Mouse (Mus musculus): ENCODE measurements around the gene Camta2. TPM values are rescaled to one million over a fixed set of nuclear protein-coding genes. Genes with fewer than 3 reads are reported as not detected.

Camta2 gene
- polyA plus RNA-seq, 1 experiment from 2014 or later = 24.2 TPM

DNA sequence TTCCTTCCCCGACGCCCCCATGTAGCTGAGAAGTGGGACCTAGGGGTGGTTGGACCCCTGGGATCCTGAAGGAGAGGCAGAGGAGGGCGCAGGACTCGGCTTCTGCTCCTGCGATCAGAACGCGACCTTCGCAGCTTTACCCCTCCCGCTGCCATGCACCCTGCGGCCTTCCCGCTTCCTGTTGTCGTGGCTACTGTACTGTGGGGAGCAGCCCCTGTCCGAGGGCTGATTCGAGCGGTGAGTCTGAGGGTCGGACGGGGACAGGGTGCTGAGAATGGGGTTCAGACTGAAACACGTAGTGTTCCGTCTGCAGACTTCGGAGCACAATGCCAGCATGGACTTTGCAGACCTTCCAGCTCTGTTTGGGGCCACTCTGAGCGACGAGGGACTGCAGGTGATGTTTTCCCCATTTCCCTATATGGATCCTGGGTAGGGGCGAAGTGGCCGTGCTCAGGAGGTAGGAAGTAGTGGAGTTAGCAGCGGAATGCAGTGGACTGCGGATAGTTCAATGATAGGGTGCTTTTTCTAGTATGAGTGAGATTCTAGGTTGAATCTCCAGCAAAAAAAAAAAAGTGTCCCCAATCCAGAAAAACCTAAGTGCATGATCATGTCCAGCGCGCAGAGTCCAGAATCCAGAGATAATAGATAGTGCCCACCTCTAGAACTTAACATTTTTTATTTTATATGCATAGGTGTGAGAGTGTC, 40.0 kb downstream of the Camta2 start:
- 4% methylated on average over 28 of the region's 28 CpGs for WGBS

DNA sequence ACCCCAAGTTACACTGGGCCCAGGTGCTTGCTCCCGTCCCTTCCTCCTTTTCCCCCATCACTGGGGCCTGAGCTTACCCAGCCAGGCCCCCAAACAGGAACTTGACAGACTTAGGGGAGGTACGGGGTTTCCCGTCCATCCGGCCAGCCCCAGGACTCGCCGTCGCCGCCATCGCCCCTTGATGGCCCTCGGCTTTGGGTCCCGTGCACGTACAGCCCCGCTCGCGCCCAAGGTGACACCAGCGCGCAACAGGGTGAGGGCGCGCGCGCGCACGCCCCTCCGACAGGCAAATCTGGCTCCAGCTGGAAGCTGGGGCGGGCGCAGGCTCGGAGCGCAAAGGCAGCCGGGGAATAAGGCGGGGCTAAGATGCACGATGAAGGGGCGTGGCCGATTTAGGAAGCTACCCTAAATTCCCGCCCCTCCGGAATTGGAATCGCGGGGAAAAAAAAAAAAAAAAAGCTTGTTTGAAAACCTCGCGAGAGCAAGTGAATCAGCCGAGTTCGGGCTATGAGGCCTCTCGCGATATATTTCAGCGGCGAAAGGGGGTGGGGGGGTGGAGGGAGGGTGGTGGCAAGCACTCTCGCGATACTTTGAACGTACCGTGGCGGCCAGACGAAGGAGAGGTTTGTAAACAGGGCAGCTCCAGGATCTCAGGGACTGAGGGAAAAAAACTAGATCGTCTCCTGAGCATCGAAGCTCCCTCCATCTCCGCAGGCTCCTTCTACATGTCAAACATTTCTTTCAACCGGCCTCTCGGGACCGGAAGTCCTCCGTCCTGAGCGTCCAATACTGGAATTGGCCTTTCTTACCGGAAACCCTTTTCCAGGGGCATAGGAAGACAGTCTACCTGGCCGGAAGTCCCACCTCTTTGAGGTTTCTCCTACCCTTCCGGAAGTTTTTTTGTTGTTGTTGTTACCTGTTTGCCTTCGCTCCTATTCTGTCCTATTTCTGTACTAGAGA, 40.9 kb downstream of the Camta2 start, which contains the start of the genes Rnf167 and Slc25a11:
Gene Rnf167 (plus strand): TSS at position 545 of the 960 bp plus-strand sequence.
Gene Slc25a11 (minus strand): TSS at position 789 of the 960 bp plus-strand sequence.
- H3K4me2 ChIP-seq (replicated peaks) = peak within 1 kb of the TSS; percentile 100
- H3K27me3 ChIP-seq (ENCODE audit: control insufficient read depth, insufficient read depth, low read length) = no peaks in the 10 kb centered on the region
- ATAC-seq (ENCODE audit: low FRiP score) (peak; percentile 89), DNase-seq (ENCODE audit: low spot score) (peak; percentile 100)
- no peaks in the 10 kb centered on the region for H3K9me3 ChIP-seq (ENCODE audit: control insufficient read depth, low read length)
- peak within 1 kb of the TSS; percentile 94 for H3K9ac ChIP-seq
- peak within 1 kb of the TSS; percentile 91 for H3K27ac ChIP-seq
- H3K36me3 ChIP-seq (replicated peaks; ENCODE audit: control insufficient read depth, insufficient read depth) = peaks cover 68% of the 10 kb centered on the region
- under 1% methylated on average over 63 of the region's 63 CpGs for WGBS
- peak within 1 kb of the TSS; percentile 74 for H3K4me3 ChIP-seq (replicated peaks; ENCODE audit: low read length)
- peaks cover 24% of the 10 kb centered on the region for H3K4me1 ChIP-seq (replicated peaks; ENCODE audit: control insufficient read depth, insufficient read depth, low read length)

More for the DNA sequence above, 40.0 kb downstream of the Camta2 start:
- peak overlapping the region; percentile 100 for H3K4me2 ChIP-seq (replicated peaks)
- H3K4me1 ChIP-seq (replicated peaks; ENCODE audit: control insufficient read depth, insufficient read depth, low read length) = peaks cover 30% of the 10 kb centered on the region
- peaks cover 73% of the 10 kb centered on the region for H3K36me3 ChIP-seq (replicated peaks; ENCODE audit: control insufficient read depth, insufficient read depth)
- H3K27ac ChIP-seq = peak overlapping the region; percentile 88
- peak overlapping the region; percentile 74 for H3K4me3 ChIP-seq (replicated peaks; ENCODE audit: low read length)
- DNase-seq (ENCODE audit: low spot score) (no peak), ATAC-seq (ENCODE audit: low FRiP score) (peak; percentile 1; the same call in 1 of the 2 replicates)
- H3K9me3 ChIP-seq (ENCODE audit: control insufficient read depth, low read length) = no peaks in the 10 kb centered on the region
- H3K27me3 ChIP-seq (ENCODE audit: control insufficient read depth, insufficient read depth, low read length) = no peaks in the 10 kb centered on the region
- peak overlapping the region; percentile 80 for H3K9ac ChIP-seq

DNA sequence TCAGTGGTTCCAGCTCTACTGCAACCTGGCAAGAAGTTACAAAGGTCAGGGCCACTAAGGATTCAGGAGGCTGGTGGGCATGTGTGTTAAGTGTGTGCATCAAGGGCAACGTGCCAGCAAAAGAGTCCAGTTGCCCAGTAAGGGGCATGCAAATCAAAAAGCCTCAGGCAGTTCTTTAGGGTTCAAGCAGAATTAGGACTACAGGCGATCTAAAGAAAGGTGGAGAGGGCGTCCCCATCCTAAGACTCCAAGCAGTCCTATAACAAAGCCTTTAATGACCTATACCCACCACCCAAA, 41.7 kb downstream of the Camta2 start:
- Histone ChIP-seq H3K4me1 (replicated peaks; ENCODE audit: control insufficient read depth, insufficient read depth, low read length) (peaks cover 24% of the 10 kb centered on the region), H3K9me3 (ENCODE audit: control insufficient read depth, low read length) (no peaks in the 10 kb centered on the region), H3K27ac (peak overlapping the region; percentile 91), H3K4me3 (replicated peaks; ENCODE audit: low read length) (peak overlapping the region; percentile 74), H3K36me3 (replicated peaks; ENCODE audit: control insufficient read depth, insufficient read depth) (peaks cover 60% of the 10 kb centered on the region), H3K9ac (peak overlapping the region; percentile 94), H3K4me2 (replicated peaks) (peak overlapping the region; percentile 82), H3K27me3 (ENCODE audit: control insufficient read depth, insufficient read depth, low read length) (no peaks in the 10 kb centered on the region)
- DNase-seq (ENCODE audit: low spot score) = no peak
- WGBS = 22% methylated on average over 3 of the region's 3 CpGs
- peak; percentile 2; the same call in 1 of the 2 replicates for ATAC-seq (ENCODE audit: low FRiP score)

DNA sequence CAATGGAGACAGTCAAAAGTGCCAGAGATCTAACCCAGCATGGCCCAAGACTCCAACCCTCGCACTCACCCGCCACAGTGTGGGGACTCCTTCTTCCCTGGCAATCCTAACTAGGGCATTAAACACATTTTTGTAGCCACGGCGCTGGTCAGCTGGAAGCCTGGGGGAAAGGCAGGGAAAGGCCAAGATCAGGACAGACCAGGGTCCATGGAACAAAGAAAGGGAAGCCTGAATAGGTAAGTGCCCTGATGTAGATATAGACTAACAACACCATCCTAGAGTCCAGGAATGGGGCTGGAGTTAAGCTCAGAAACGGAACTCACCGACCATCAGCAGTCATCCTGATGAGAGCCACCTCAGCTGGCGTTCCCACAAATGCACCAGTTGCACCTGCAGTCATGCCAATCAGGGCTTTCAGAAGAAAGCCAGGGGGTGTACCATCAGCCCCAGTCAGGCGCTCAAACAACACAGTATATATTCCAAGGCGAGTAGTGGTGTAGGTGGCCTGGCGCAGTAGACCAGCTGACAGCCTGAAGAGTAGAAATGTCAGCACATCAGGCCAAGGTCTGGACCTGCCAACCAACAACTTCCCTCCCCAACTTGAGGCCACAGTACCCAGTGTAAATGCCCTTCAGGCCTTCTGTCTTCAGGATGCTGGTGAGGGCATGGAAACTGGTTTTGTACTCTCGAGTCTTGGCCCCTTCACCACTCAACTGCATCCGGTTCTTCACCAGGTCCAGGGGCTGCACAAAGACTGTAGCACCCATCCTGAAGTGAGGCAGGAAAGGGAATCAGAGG, 42.2 kb downstream of the Camta2 start:
- Histone ChIP-seq H3K9me3 (ENCODE audit: control insufficient read depth, low read length) (no peaks in the 10 kb centered on the region), H3K27ac (peak overlapping the region; percentile 91; the same call in 1 of the 2 replicates), H3K36me3 (replicated peaks; ENCODE audit: control insufficient read depth, insufficient read depth) (peaks cover 55% of the 10 kb centered on the region), H3K4me1 (replicated peaks; ENCODE audit: control insufficient read depth, insufficient read depth, low read length) (peaks cover 24% of the 10 kb centered on the region), H3K4me3 (replicated peaks; ENCODE audit: low read length) (peak overlapping the region; percentile 74), H3K4me2 (replicated peaks) (peak overlapping the region; percentile 82), H3K9ac (peak overlapping the region; percentile 94), H3K27me3 (ENCODE audit: control insufficient read depth, insufficient read depth, low read length) (no peaks in the 10 kb centered on the region)
- DNase-seq (ENCODE audit: low spot score) (no peak), ATAC-seq (ENCODE audit: low FRiP score) (no peak)
- 91% methylated on average over 12 of the region's 12 CpGs for WGBS

DNA sequence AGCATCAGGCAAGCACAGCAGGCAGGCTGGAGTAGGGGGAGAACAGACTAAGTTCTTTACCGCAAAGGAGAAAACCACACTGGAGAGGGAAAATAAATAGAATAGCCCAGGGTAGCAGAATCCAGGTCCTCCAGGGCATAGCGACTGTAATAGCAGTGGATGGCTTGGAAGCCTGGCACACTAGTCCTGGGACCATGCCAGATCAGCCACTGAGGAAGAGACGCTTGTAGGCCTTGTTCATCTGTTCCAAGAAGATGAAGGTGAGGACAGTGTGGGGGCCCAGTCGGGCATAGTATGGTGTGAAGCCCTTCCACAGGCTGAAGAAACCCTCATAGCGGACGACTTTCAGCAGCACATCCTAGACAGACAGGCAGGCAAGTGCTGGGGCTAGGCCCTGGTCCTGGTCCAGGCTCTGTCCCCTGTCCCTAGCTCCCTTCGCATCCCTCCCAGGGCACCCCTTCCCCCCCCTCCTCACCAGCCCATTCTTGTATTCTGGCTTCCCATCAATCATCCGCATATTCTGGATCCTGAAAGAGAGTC, 43.3 kb downstream of the Camta2 start:
- Histone ChIP-seq H3K4me1 (replicated peaks; ENCODE audit: control insufficient read depth, insufficient read depth, low read length) (peaks cover 24% of the 10 kb centered on the region), H3K4me2 (replicated peaks) (no peak overlapping the region), H3K36me3 (replicated peaks; ENCODE audit: control insufficient read depth, insufficient read depth) (peaks cover 45% of the 10 kb centered on the region), H3K27ac (no peak overlapping the region), H3K9ac (no peak overlapping the region), H3K9me3 (ENCODE audit: control insufficient read depth, low read length) (no peaks in the 10 kb centered on the region), H3K4me3 (replicated peaks; ENCODE audit: low read length) (no peak overlapping the region), H3K27me3 (ENCODE audit: control insufficient read depth, insufficient read depth, low read length) (no peaks in the 10 kb centered on the region)
- no peak for ATAC-seq (ENCODE audit: low FRiP score)
- DNase-seq (ENCODE audit: low spot score) = no peak
- WGBS = 96% methylated on average over 8 of the region's 8 CpGs

DNA sequence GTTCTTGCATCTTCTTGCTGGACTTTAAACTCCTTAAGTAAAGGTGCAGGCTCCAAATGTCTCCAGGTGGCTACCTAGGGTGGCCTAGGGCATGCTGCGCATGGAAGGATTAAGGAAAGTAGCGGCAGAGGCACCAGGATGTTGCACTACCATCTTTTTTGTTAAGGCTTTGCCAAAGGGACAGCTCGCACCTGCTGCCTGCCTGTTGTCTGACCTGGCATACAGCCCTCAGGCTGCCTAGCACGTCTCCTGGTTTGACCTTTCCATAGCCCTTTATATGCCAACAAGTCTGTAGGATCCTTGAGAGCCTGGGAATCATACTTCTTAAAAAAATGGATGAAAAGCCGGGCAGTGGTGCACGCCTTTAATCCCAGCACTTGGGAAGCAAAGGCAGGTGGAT, 44.9 kb downstream of the Camta2 start:
- H3K27me3 ChIP-seq (ENCODE audit: control insufficient read depth, insufficient read depth, low read length) = no peaks in the 10 kb centered on the region
- no peaks in the 10 kb centered on the region for H3K9me3 ChIP-seq (ENCODE audit: control insufficient read depth, low read length)
- no peak overlapping the region for H3K27ac ChIP-seq
- no peak overlapping the region for H3K4me2 ChIP-seq (replicated peaks)
- H3K4me1 ChIP-seq (replicated peaks; ENCODE audit: control insufficient read depth, insufficient read depth, low read length) = peaks cover 17% of the 10 kb centered on the region
- no peak overlapping the region for H3K9ac ChIP-seq
- H3K36me3 ChIP-seq (replicated peaks; ENCODE audit: control insufficient read depth, insufficient read depth) = peaks cover 30% of the 10 kb centered on the region
- no peak for ATAC-seq (ENCODE audit: low FRiP score)
- no peak overlapping the region for H3K4me3 ChIP-seq (replicated peaks; ENCODE audit: low read length)
- DNase-seq (ENCODE audit: low spot score) = no peak
- 96% methylated on average over 6 of the region's 6 CpGs for WGBS

DNA sequence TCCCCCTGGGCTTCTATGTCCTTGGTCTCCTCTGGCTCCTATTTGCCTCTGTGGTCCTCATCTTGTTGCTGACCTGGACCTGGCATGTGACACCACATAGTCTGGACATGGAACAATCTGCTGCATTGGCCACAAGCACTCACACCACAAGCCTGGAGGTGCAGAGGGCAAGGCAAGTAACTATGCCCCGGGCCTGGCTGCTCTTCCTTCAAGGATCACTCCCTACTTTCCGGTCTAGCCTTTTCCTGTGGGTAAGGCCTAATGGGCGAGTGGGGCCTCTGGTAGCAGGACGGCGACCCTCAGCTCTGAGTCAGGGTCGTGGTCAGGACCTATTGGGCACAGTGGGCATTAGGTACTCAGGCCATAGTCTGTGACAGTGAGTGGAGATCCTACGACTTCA, 46.7 kb downstream of the Camta2 start:
- no peak for ATAC-seq (ENCODE audit: low FRiP score)
- WGBS = 86% methylated on average over 7 of the region's 7 CpGs
- H3K4me3 ChIP-seq (replicated peaks; ENCODE audit: low read length) = no peak overlapping the region

DNA sequence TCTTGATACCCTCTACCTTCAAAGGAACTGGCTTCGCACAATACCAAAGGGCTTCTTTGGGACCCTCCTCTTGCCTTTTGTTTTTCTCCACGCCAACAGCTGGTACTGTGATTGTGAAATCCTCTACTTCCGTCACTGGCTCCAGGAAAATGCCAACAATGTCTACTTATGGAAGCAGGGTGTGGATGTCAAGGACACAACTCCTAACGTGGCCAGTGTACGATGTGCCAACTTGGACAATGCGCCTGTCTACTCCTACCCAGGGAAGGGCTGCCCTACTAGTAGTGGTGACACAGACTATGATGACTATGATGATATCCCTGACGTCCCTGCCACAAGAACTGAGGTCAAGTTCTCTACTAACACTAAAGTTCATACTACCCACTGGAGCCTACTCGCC, 47.9 kb downstream of the Camta2 start:
- Histone ChIP-seq H3K9me3 (ENCODE audit: control insufficient read depth, low read length) (no peaks in the 10 kb centered on the region), H3K36me3 (replicated peaks; ENCODE audit: control insufficient read depth, insufficient read depth) (peaks cover 24% of the 10 kb centered on the region), H3K4me2 (replicated peaks) (no peak overlapping the region), H3K9ac (no peak overlapping the region), H3K4me1 (replicated peaks; ENCODE audit: control insufficient read depth, insufficient read depth, low read length) (no peaks in the 10 kb centered on the region; the same call in 1 of the 2 replicates), H3K27me3 (ENCODE audit: control insufficient read depth, insufficient read depth, low read length) (no peaks in the 10 kb centered on the region), H3K27ac (no peak overlapping the region), H3K4me3 (replicated peaks; ENCODE audit: low read length) (no peak overlapping the region)
- DNase-seq (ENCODE audit: low spot score) (no peak), ATAC-seq (ENCODE audit: low FRiP score) (no peak)
- WGBS = 81% methylated on average over 8 of the region's 8 CpGs

More for the DNA sequence above, 46.7 kb downstream of the Camta2 start:
- Histone ChIP-seq H3K9me3 (ENCODE audit: control insufficient read depth, low read length) (no peaks in the 10 kb centered on the region), H3K27me3 (ENCODE audit: control insufficient read depth, insufficient read depth, low read length) (no peaks in the 10 kb centered on the region), H3K4me1 (replicated peaks; ENCODE audit: control insufficient read depth, insufficient read depth, low read length) (peaks cover 12% of the 10 kb centered on the region), H3K9ac (no peak overlapping the region), H3K4me2 (replicated peaks) (no peak overlapping the region), H3K36me3 (replicated peaks; ENCODE audit: control insufficient read depth, insufficient read depth) (peaks cover 30% of the 10 kb centered on the region), H3K27ac (no peak overlapping the region)
- DNase-seq (ENCODE audit: low spot score) = no peak

Measured in hindbrain, embryonic 14.5 days (tissue).